Mouse (Mus musculus) liver, embryonic 11.5 days (tissue): ENCODE measurements around the gene Olfml2b. TPM values are rescaled to one million over a fixed set of nuclear protein-coding genes. Genes with fewer than 3 reads are reported as not detected.

Experiments used
- ATAC-seq: fragments of 200-750 bp; cut with Nextera tagmentation; replicated peaks from 2 replicates; pipeline ENCODE4 v1.8.0; 2017; ENCODE audit warnings: moderate number of reproducible peaks, mild to moderate bottlenecking, moderate TSS enrichment, moderate library complexity; ENCODE audit not compliant: low FRiP score
- DNase-seq: peaks from one replicate; pipeline ENCODE4 v3.0.0-alpha.2; 2017; ENCODE audit warnings: low spot score
- H3K27ac ChIP-seq: fragments of 300-500 bp; sonication (generic); 2 replicates; pipeline ENCODE4 v1.5.1; 2014; ENCODE audit warnings: mild to moderate bottlenecking, low read depth, low read length, control low read depth
- H3K27me3 ChIP-seq: fragments of 300-500 bp; sonication (generic); replicated peaks from 2 replicates; pipeline ENCODE4 v1.6.1; 2014; ENCODE audit warnings: low read length, mixed read lengths; ENCODE audit not compliant: control insufficient read depth, insufficient read depth
- H3K36me3 ChIP-seq: fragments of 300-500 bp; sonication (generic); 2 replicates; pipeline ENCODE4 v1.6.1; 2014; ENCODE audit warnings: mild to moderate bottlenecking, low read length, moderate library complexity, mixed read lengths; ENCODE audit not compliant: control insufficient read depth, insufficient read depth
- H3K4me1 ChIP-seq: fragments of 300-500 bp; sonication (generic); replicated peaks from 2 replicates; pipeline ENCODE4 v1.6.1; 2014; ENCODE audit warnings: low read length, mixed read lengths; ENCODE audit not compliant: control insufficient read depth, insufficient read depth
- H3K4me2 ChIP-seq: fragments of 300-500 bp; sonication (generic); 2 replicates; pipeline ENCODE4 v1.6.1; 2014; ENCODE audit warnings: mild to moderate bottlenecking, control low read depth, moderate library complexity
- H3K4me3 ChIP-seq: fragments of 300-500 bp; sonication (generic); 2 replicates; pipeline ENCODE4 v1.5.1; 2014; ENCODE audit warnings: low read depth, low read length, control low read depth
- H3K9ac ChIP-seq: fragments of 300-500 bp; sonication (generic); 2 replicates; pipeline ENCODE4 v1.6.1; 2014; ENCODE audit warnings: low read depth, low read length, control low read depth
- H3K9me3 ChIP-seq: fragments of 300-500 bp; sonication (generic); 2 replicates; pipeline ENCODE4 v1.6.1; 2016; ENCODE audit warnings: low read length, inconsistent platforms, mixed read lengths; ENCODE audit not compliant: control insufficient read depth
- WGBS: fragments of 180-500 bp; shearing (Covaris S2); extraction: QIAGEN DNeasy Blood & Tissue Kit; methylation state at CpG from one replicate; pipeline ENCODE4 v1.1.7; 2014; 5-methylcytosine and 5-hydroxymethylcytosine counted together
- polyA plus RNA-seq: library from polyadenylated mRNA; unstranded; fragments of >200 nt; fragmentation: Nextera tagmentation; extraction: Ambion mirVana; gene quantifications from 2 replicates; pipeline ENCODE4 v1.2.1, GENCODE M21; 2014

Gene Olfml2b
- polyA plus RNA-seq, 1 experiment from 2014 or later: 5.7 TPM

DNA sequence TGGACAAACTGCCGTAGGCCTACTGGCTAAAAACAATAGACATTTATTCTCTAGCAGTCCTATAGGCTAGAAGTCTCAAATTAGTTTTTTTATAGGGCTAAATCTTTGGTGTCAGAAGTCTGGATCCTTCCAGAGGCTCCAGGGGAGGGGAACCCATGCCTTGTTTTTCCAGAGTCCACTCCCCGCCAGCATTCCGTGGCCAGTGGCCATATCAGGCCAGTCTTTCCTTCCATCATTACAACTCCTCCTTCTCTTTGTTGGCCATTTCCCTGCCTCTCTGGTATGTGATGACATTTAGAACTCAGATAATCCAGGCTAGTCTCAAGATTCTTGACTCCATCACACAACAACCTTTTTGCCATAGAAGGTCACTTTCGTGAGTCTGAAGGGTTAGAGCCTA is 33.3 kb downstream of the Olfml2b start:
- WGBS: 85% methylated on average over 4 of the region's 4 CpGs
- no peaks in the 10 kb centered on the region for H3K4me1 ChIP-seq
- no peak for DNase-seq
- H3K9me3 ChIP-seq: no peaks in the 10 kb centered on the region
- no peak overlapping the region for H3K27ac ChIP-seq
- no peaks in the 10 kb centered on the region for H3K36me3 ChIP-seq
- ATAC-seq: no peak
- no peak overlapping the region for H3K4me2 ChIP-seq
- H3K27me3 ChIP-seq: no peaks in the 10 kb centered on the region
- no peak overlapping the region for H3K9ac ChIP-seq
- H3K4me3 ChIP-seq: no peak overlapping the region

DNA sequence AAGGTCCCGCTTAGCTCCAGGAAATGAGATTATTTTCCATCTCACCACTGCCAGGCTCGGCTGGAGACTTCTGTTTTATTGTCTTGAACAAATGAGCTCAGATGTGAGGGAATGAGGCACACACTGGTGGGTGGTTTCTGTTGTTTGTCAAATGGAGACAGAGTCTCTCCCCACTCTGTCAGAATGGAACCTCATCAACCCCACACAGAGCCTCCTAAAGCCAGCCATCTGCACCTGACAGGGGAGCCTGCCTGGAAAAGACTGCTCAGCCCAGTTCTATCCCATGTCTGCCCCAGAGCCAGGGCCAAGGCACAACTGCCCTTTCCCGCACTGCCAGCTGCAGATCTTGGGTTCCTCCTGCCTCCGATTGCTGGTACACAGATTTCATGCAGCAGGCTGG is 34.5 kb downstream of the Olfml2b start:
- Histone ChIP-seq H3K9ac (no peak overlapping the region), H3K4me2 (no peak overlapping the region), H3K4me1 (no peaks in the 10 kb centered on the region), H3K27ac (no peak overlapping the region), H3K9me3 (no peaks in the 10 kb centered on the region), H3K36me3 (no peaks in the 10 kb centered on the region), H3K27me3 (no peaks in the 10 kb centered on the region), H3K4me3 (no peak overlapping the region)
- DNase-seq (no peak), ATAC-seq (no peak)
- WGBS: 61% methylated on average over 4 of the region's 4 CpGs

DNA sequence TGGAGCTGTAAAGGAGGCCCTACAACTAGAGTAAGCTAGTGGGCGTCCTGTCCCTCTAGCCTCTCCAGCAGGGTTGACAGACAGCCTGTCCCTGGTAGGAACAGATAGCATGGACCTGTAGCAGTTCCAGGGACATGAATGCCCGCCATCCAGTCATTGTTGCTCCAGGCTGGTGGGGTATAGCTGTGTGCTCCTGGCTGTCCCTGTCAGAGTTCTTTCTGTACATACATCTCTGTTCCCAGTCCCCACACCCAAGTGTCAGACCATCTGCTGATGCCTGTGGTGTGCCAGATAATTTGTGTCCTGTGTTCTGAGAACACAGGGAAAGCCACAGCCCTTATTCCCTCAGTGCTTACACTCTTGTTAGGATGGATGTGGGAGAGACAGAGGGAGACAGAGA is 35.3 kb downstream of the Olfml2b start:
- H3K9ac ChIP-seq: no peak overlapping the region
- no peak overlapping the region for H3K4me3 ChIP-seq
- 69% methylated on average over 2 of the region's 2 CpGs for WGBS
- H3K9me3 ChIP-seq: no peaks in the 10 kb centered on the region
- no peaks in the 10 kb centered on the region for H3K4me1 ChIP-seq
- no peak overlapping the region for H3K4me2 ChIP-seq
- no peaks in the 10 kb centered on the region for H3K27me3 ChIP-seq
- ATAC-seq (no peak), DNase-seq (no peak)
- no peak overlapping the region for H3K27ac ChIP-seq
- H3K36me3 ChIP-seq: no peaks in the 10 kb centered on the region

DNA sequence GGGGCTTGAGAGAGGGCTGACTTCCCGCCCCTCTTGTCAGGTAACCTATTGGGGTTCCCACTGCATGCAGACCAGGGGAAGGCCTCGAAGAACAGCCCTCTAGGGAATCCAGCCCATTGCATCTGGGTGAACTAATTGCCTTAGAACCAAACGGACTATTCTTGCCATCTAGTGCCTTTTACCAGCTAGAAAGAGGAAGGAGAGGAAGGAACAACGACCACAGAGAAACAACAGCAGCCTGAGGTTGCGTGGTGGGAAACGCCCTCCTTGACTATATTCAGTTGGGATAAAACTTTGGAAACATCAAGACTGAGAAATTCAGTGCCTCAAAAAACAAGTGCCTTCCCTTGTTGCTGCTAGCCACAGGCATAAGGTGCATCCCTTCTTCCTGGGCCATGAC is 39.5 kb downstream of the Olfml2b start:
- ATAC-seq (no peak), DNase-seq (no peak)
- WGBS: 49% methylated on average over 6 of the region's 6 CpGs
- Histone ChIP-seq H3K4me2 (no peak overlapping the region), H3K27ac (no peak overlapping the region), H3K4me1 (no peaks in the 10 kb centered on the region), H3K4me3 (no peak overlapping the region), H3K36me3 (no peaks in the 10 kb centered on the region), H3K27me3 (no peaks in the 10 kb centered on the region), H3K9ac (no peak overlapping the region), H3K9me3 (no peaks in the 10 kb centered on the region)

DNA sequence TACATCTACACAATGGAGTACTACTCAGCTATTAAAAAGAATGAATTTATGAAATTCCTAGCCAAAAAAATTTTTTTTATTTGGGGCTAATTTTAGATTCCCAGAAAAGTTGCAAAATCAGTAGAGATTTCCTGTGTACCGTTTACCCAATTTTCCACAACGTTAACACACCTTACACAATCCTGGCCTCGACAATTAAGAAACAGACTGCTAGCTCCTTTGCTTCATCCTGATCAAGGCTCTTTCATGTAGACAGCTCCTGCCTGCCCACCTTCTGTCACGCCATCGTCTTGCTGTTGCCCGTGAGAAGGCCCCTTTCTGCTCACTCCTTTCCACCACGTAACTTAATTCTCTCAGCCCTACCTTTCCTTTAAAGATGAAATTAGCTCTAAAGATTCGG is 45.4 kb downstream of the Olfml2b start:
- Histone ChIP-seq H3K9ac (no peak overlapping the region), H3K4me2 (no peak overlapping the region), H3K27ac (no peak overlapping the region), H3K27me3 (no peaks in the 10 kb centered on the region), H3K4me3 (no peak overlapping the region), H3K9me3 (no peaks in the 10 kb centered on the region), H3K36me3 (no peaks in the 10 kb centered on the region), H3K4me1 (no peaks in the 10 kb centered on the region)
- DNase-seq (no peak), ATAC-seq (no peak)
- 89% methylated on average over 8 of the region's 8 CpGs for WGBS

DNA sequence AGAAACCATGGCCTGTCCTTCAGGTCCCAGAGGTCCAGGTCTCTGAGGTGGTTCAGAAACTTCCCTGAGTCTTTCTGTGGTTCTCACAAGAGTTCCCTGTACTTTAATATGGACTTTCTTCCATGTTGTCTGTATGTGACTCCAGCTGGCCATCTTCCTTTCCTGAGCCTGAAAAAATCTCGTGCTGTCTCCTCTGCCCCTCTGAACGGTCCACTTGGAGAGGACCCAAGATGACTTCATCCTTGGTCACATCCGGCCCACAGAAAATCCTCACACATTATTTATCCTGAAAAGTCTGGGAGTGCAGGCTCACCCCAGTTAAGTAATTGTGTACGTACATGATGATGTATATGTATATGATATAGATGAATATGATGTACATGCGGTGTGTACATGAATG is 47.0 kb downstream of the Olfml2b start:
- H3K27ac ChIP-seq: no peak overlapping the region
- no peak for ATAC-seq

DNA sequence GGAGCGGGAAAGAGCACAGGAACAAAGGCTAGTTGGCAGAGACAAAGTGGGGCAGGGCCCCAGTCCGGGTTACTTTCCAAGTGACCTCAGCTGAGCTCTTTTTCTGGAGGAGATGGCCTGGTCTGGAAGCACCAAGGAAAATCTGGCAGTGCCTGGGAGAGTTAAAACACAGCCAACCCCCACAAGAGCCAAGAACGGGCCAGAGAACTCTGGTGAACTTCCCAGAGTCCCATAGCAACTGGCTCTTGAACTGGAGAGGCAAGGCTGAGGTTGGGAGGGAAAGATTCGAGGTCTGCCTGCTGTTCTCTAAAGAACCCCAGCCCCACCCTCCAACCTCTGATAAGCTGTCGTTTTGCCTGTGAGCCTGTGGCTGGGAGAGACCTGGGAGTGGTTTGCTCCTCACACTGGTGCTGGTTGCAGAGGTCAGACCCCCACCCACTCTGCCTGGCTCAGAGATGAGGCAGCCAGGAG is 50.5 kb downstream of the Olfml2b start:
- Histone ChIP-seq H3K9ac (no peak overlapping the region), H3K27me3 (no peaks in the 10 kb centered on the region), H3K4me2 (no peak overlapping the region), H3K9me3 (no peaks in the 10 kb centered on the region), H3K36me3 (no peaks in the 10 kb centered on the region), H3K4me3 (no peak overlapping the region), H3K27ac (no peak overlapping the region), H3K4me1 (no peaks in the 10 kb centered on the region)
- DNase-seq (no peak), ATAC-seq (peak; percentile 34; the same call in 1 of the 2 replicates)
- WGBS: 49% methylated on average over 5 of the region's 5 CpGs

More for the DNA sequence above, 47.0 kb downstream of the Olfml2b start:
- H3K9me3 ChIP-seq: no peaks in the 10 kb centered on the region
- H3K9ac ChIP-seq: no peak overlapping the region
- WGBS: 87% methylated on average over 5 of the region's 5 CpGs
- H3K4me1 ChIP-seq: no peaks in the 10 kb centered on the region
- DNase-seq: no peak
- no peaks in the 10 kb centered on the region for H3K36me3 ChIP-seq
- H3K4me3 ChIP-seq: no peak overlapping the region
- no peak overlapping the region for H3K4me2 ChIP-seq
- H3K27me3 ChIP-seq: no peaks in the 10 kb centered on the region

DNA sequence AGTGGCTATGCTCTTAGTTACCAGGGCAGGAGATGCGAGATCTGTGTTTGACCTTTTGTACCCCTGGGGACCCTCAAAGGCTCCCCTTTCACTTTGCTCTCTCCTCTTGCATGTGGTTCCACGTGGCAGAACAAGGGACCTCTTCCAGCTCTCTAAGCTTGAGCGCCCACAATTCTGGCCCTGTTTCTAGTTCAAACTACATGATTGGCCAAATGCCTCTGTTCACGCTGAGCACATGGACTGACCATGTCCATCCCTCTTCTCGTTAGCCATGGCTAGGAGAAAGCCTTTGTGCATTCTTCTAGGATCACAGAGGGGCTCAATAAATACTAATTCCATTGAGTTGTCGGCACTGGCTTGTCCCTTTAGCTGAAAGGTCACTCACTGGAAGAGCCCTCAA is 51.0 kb downstream of the Olfml2b start:
- no peak overlapping the region for H3K9ac ChIP-seq
- H3K36me3 ChIP-seq: no peaks in the 10 kb centered on the region
- H3K27me3 ChIP-seq: no peaks in the 10 kb centered on the region
- no peak overlapping the region for H3K4me2 ChIP-seq
- H3K27ac ChIP-seq: no peak overlapping the region
- H3K9me3 ChIP-seq: no peaks in the 10 kb centered on the region
- no peak overlapping the region for H3K4me3 ChIP-seq
- no peak for DNase-seq
- ATAC-seq: no peak
- WGBS: 78% methylated on average over 6 of the region's 6 CpGs
- no peaks in the 10 kb centered on the region for H3K4me1 ChIP-seq

DNA sequence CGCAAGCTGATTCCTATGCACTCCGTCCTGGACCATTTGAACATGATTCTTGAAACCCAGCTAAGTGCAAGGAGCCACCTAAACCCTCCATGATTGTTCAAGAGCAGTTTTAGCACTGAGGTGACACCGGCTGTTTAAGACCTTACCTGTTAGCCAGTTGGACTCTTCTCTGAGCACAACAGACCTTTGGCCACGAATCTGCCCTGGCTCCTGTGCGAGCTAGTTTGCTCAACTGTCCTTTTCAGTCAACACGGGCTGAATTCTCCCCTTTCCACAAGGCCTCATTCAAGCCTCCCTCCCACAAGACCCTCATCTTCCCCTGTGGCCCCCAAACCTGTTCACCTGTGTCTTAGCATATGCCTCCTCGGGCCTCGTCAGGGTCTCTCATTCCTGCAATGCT is 52.7 kb downstream of the Olfml2b start:
- H3K27ac ChIP-seq: no peak overlapping the region
- ATAC-seq: no peak

More for the DNA sequence above, 52.7 kb downstream of the Olfml2b start:
- Histone ChIP-seq H3K27me3 (no peaks in the 10 kb centered on the region), H3K9ac (no peak overlapping the region), H3K4me2 (no peak overlapping the region), H3K36me3 (no peaks in the 10 kb centered on the region), H3K9me3 (no peaks in the 10 kb centered on the region), H3K4me3 (no peak overlapping the region), H3K4me1 (no peaks in the 10 kb centered on the region)
- WGBS: 88% methylated on average over 8 of the region's 8 CpGs
- no peak for DNase-seq
